Mouse (Mus musculus) thymus, adult 2 months (tissue): Measurements from ENCODE around the gene Arhgap20.

Experiments
- CTCF ChIP-seq: fragments of 200-500 bp; IDR thresholded peaks from 2 replicates; pipeline ENCODE4 v1.5.1; 2012; ENCODE audit warnings: mild to moderate bottlenecking, control low read depth, low read length, moderate library complexity, borderline replicate concordance; ENCODE audit not compliant: control insufficient read depth, poor library complexity, insufficient read depth; ENCODE audit errors: extremely low read depth
- POLR2A ChIP-seq: fragments of 200-500 bp; IDR thresholded peaks from 2 replicates; pipeline ENCODE4 v1.6.1; 2012; ENCODE audit warnings: mild to moderate bottlenecking, low read length, control low read depth, moderate library complexity; ENCODE audit not compliant: control insufficient read depth, poor library complexity, insufficient read depth; ENCODE audit errors: extremely low read depth

DNA sequence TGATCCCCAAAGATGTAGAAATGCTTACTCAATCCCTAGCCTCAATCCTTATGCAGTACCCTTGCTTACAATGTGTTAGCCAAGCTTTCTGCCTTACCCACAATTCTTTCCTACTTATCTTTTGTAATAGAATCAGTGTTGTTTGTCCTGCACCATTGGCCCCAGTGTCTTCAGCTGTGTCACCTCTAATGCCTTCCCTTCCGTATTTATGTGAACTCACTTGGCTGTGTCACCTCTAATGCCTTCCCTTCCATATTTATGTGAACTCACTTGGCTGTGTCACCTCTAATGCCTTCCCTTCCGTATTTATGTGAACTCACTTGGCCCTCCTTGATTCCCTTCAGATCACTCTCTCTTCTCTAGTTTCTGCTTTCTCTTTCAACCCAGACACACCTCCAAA lies 4.1 kb upstream of the Arhgap20 start:
- TF ChIP-seq CTCF: no peak
- TF ChIP-seq POLR2A: no peak
